Mouse (Mus musculus): ENCODE results near the gene Nudt3. TPM values are rescaled to one million over a fixed set of nuclear protein-coding genes. Genes with fewer than 3 reads are reported as not detected.

Nudt3 gene
- total and polyA plus RNA-seq, 3 experiments: 54.4 to 69.2 (median 58.3) TPM

GRCm38 (mm10) chr17:27622611-27623359, 510 bp downstream of the Nudt3 start:
- DNase-seq (ENCODE audit: extremely low read depth): no peak
- TF ChIP-seq ZMIZ1 (IDR thresholded peaks at IDR 0.05; ENCODE audit: low read depth, low read length): no peak; the same call in 1 of the 2 replicates
- no peak for TF ChIP-seq CHD1 (IDR thresholded peaks at IDR 0.05; ENCODE audit: low read depth, low read length)
- no peak for TF ChIP-seq NRF1 (IDR thresholded peaks at IDR 0.05; ENCODE audit: low read depth, low read length)
- TF ChIP-seq CHD2 (IDR thresholded peaks at IDR 0.05; ENCODE audit: low read length): 0 out of 2 replicates have a peak, but pooled peaks have one; percentile 20
- TF ChIP-seq POLR2A (IDR thresholded peaks at IDR 0.05; ENCODE audit: low read depth, low read length): no peak
- no peak for TF ChIP-seq GABPA (IDR thresholded peaks at IDR 0.05; ENCODE audit: insufficient replicate concordance, low read depth, low read length)
- no peak for TF ChIP-seq USF1 (IDR thresholded peaks at IDR 0.05; ENCODE audit: low read depth, low read length)
- TF ChIP-seq MAFK (IDR thresholded peaks at IDR 0.05; ENCODE audit: insufficient replicate concordance, low read length): no peak
- TF ChIP-seq ETS1 (conservative IDR thresholded peaks at IDR 0.05; ENCODE audit: low read depth, low read length): no peak
- TF ChIP-seq MXI1 (IDR thresholded peaks at IDR 0.05; ENCODE audit: low read depth, low read length): peak; percentile 69
- TF ChIP-seq MAZ (IDR thresholded peaks at IDR 0.05; ENCODE audit: low read depth, low read length): peak; percentile 62
- TF ChIP-seq PAX5 (IDR thresholded peaks at IDR 0.05; ENCODE audit: low read length): no peak
- peak; percentile 84; the same call in 1 of the 2 replicates for TF ChIP-seq UBTF (IDR thresholded peaks at IDR 0.05; ENCODE audit: low read depth, low read length)
- peak; percentile 48 for TF ChIP-seq NELFE (IDR thresholded peaks at IDR 0.05; ENCODE audit: low read depth, low read length)
- TF ChIP-seq POLR2AphosphoS2 (IDR thresholded peaks at IDR 0.05; ENCODE audit: low read depth, low read length): no peak
- peak; percentile 47 for TF ChIP-seq BHLHE40 (IDR thresholded peaks at IDR 0.05; ENCODE audit: low read depth, low read length)
- TF ChIP-seq MEF2A (IDR thresholded peaks at IDR 0.05; ENCODE audit: borderline replicate concordance, low read depth, low read length): no peak
- TF ChIP-seq SIN3A (IDR thresholded peaks at IDR 0.05; ENCODE audit: low read length): peak; percentile 20; the same call in 1 of the 2 replicates
- no peak for TF ChIP-seq MYC (IDR thresholded peaks at IDR 0.05; ENCODE audit: low read depth, low read length)
- TF ChIP-seq TBP (conservative IDR thresholded peaks at IDR 0.05; ENCODE audit: low read depth, low read length): no peak
- no peak for TF ChIP-seq JUN (IDR thresholded peaks at IDR 0.05; ENCODE audit: insufficient read depth, low read depth, low read length)
- TF ChIP-seq MAX (IDR thresholded peaks at IDR 0.05; ENCODE audit: low read length): peak; percentile 47; the same call in 1 of the 2 replicates
- TF ChIP-seq EP300 (IDR thresholded peaks at IDR 0.05; ENCODE audit: low read length): no peak
- TF ChIP-seq TCF12 (IDR thresholded peaks at IDR 0.05; ENCODE audit: low read depth, low read length): no peak; the same call in 1 of the 2 replicates
- no peak for TF ChIP-seq ELF1 (IDR thresholded peaks at IDR 0.05; ENCODE audit: low read depth, low read length)
- TF ChIP-seq SMC3 (IDR thresholded peaks at IDR 0.05; ENCODE audit: low read depth, low read length): no peak
- TF ChIP-seq IRF4 (IDR thresholded peaks at IDR 0.05; ENCODE audit: low read depth, low read length): no peak
- TF ChIP-seq JUND (conservative IDR thresholded peaks at IDR 0.05; ENCODE audit: low read depth, low read length): no peak
- TF ChIP-seq ZNF384 (IDR thresholded peaks at IDR 0.05; ENCODE audit: low read depth, low read length): no peak
- TF ChIP-seq USF2 (conservative IDR thresholded peaks at IDR 0.05; ENCODE audit: low read depth, low read length): no peak

More at GRCm38 (mm10) chr17:27622611-27623359, 510 bp downstream of the Nudt3 start:
- H3K36me3 ChIP-seq (replicated peaks in 1 of 2; ENCODE audit: control insufficient read depth in 1 of 2, insufficient read depth in 1 of 2, low read length in 1 of 2): peaks cover 4 to 23% of the 10 kb centered on the region in 2 experiments
- peak overlapping the region; percentile 42 for H3K27ac ChIP-seq (ENCODE audit: insufficient read depth, low read depth)
- no peaks in the 10 kb centered on the region for H3K27me3 ChIP-seq (replicated peaks)
- H3K4me1 ChIP-seq (ENCODE audit: control insufficient read depth in 1 of 2, insufficient read depth in 2 of 2): peaks cover 5 to 31% of the 10 kb centered on the region in 2 experiments; a peak in 3 of 4 replicates
- in situ Hi-C loops (cut with MboI; ENCODE audit: low pct_ligation_motif_present, low pct_unique_long_range_greater_than_20kb, low sequenced_read_pairs) (no loop called here), dilution Hi-C loops (cut with MboI; ENCODE audit: extremely low pct_ligation_motif_present, extremely low pct_unique_long_range_greater_than_20kb, low sequenced_read_pairs) (no loop called here)
- H3K4me3 ChIP-seq (replicated peaks in 1 of 3; ENCODE audit: low read depth in 2 of 3, low read length in 2 of 3, poor library complexity in 1 of 3): peak overlapping the region; percentile 63 to 92 (median 87)
- H3K4me2 ChIP-seq (ENCODE audit: insufficient read depth, low read depth, poor library complexity, severe bottlenecking): peak overlapping the region; percentile 95
- peak overlapping the region; percentile 89 for H3K9ac ChIP-seq (ENCODE audit: insufficient read depth, low read depth)
- H3K79me2 ChIP-seq (replicated peaks; ENCODE audit: control insufficient read depth, extremely low read depth, insufficient read depth, poor library complexity, severe bottlenecking): peaks cover 45% of the 10 kb centered on the region
- peaks cover 3% of the 10 kb centered on the region for H3K9me3 ChIP-seq (replicated peaks; ENCODE audit: low read length)
